Comparison of ENCODE assay signal across 9 mouse cellular contexts in the genomic region with DNA sequence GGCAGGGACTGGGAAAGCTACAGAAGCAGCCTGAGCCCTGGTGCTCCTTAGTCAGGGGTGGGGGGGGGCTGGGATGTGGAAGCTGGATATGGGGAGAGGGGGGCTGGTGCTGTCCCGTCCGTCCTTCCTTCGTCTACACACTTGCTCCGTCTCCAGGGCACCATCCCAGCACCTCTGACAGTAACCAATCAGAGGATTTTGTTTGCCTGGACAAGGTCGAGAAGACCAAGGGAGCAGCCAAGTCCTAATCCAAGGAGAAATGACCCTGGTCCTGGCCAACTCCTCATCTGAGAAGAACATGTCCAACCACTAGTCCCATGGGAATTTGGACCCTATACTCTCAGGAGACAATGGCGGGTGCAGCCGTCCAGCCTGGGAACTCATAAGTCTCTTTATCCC. TPM values are rescaled to one million over a fixed set of nuclear protein-coding genes. Genes with fewer than 3 reads are reported as not detected.
DNase-seq lines count a peak whose midpoint lies in the region; ATAC-seq and TF ChIP-seq lines count a peak whose summit lies in the region.
"Had no signal": no experiment of that assay in that cellular context is flagged by ENCODE, and none has a peak within 500 bp of the region (broad histone marks: within the 10 kb centered on the region; RNA-seq: fewer than 3 reads in every experiment).

No protein-coding gene starts in this region.

- H3K9ac ChIP-seq in kidney, embryonic 15.5 days = no peak overlapping the region

- no peaks in the 10 kb centered on the region for H3K79me3 ChIP-seq in C2C12 (ENCODE audit: low read depth)

- TF ChIP-seq CTCF in C2C12 (IDR thresholded peaks at IDR 0.05; ENCODE audit: control insufficient read depth, insufficient read depth, insufficient read length) = no peak

- peak; percentile 42 to 45 for DNase-seq in gastrocnemius, adult 8-10 months (ENCODE audit: low spot score in 2 of 2)
- DNase-seq in gastrocnemius, postnatal 25 days = no peak
- peak; percentile 70 to 72 for DNase-seq in heart, adult 18-20 months
- DNase-seq in yolk sac, embryonic 10.5 days (ENCODE audit: low spot score) = no peak
- DNase-seq in retina, embryonic 14.5 days (ENCODE audit: low spot score) = no peak
- no peak for DNase-seq in right cerebral cortex, adult 18-20 months

- H3ac ChIP-seq in C2C12 (ENCODE audit: control insufficient read depth, insufficient read length, low read depth) = peak overlapping the region; percentile 9

- 76% methylated on average over 7 of the region's 7 CpGs for WGBS in kidney, embryonic 15.5 days

- H3K79me2 ChIP-seq in C2C12 (ENCODE audit: control insufficient read depth, insufficient read depth) = no peaks in the 10 kb centered on the region

- H3K27me3 ChIP-seq in C2C12 (ENCODE audit: control insufficient read depth, insufficient read depth, insufficient read length) = no peaks in the 10 kb centered on the region
- H3K27me3 ChIP-seq in kidney, embryonic 15.5 days = no peaks in the 10 kb centered on the region

- peak overlapping the region; percentile 38 for H3K4me2 ChIP-seq in kidney, embryonic 15.5 days
- H3K4me2 ChIP-seq: midbrain, embryonic 11.5 days had no signal

- no peak overlapping the region for H3K27ac ChIP-seq in kidney, embryonic 15.5 days

- H3K4me3 ChIP-seq in C2C12 (ENCODE audit: insufficient read depth, poor library complexity, severe bottlenecking) = no peak overlapping the region
- H3K4me3 ChIP-seq in kidney, embryonic 15.5 days (replicated peaks) = no peak overlapping the region

- no peak for ATAC-seq in kidney, embryonic 15.5 days (replicated peaks; ENCODE audit: low FRiP score)

- no peaks in the 10 kb centered on the region for H3K9me3 ChIP-seq in kidney, embryonic 15.5 days (replicated peaks)

- no peaks in the 10 kb centered on the region for H3K36me3 ChIP-seq in C2C12 (ENCODE audit: control insufficient read depth, insufficient read depth)
- H3K36me3 ChIP-seq in kidney, embryonic 15.5 days = no peaks in the 10 kb centered on the region

- peaks cover 34% of the 10 kb centered on the region for H3K4me1 ChIP-seq in kidney, embryonic 15.5 days

TF ChIP-seq in C2C12, 6 proteins besides CTCF, POLR2A, EP300 and RAD21:
- TF ChIP-seq MYOD1 (IDR thresholded peaks at IDR 0.05; ENCODE audit: control insufficient read depth, insufficient read length, low read depth) = no peak
- TF ChIP-seq FOSL1 (IDR thresholded peaks at IDR 0.05; ENCODE audit: insufficient read depth, low read length, poor library complexity, severe bottlenecking) = no peak
- TF ChIP-seq USF1 (IDR thresholded peaks at IDR 0.05; ENCODE audit: low read depth) = no peak
- TF ChIP-seq CEBPB (IDR thresholded peaks at IDR 0.05; ENCODE audit: low read depth) = no peak
- no peak for TF ChIP-seq MAX (IDR thresholded peaks at IDR 0.05)
- no peak for TF ChIP-seq MYOG (IDR thresholded peaks at IDR 0.05; ENCODE audit: control insufficient read depth, extremely low read depth, insufficient read length)
TF ChIP-seq in C2C12: peak in this region for 0.

RNA-seq across cellular contexts. Expression of a gene that starts 18.4 kb away (rescaled TPM):
- under 1 TPM in 1 of 4 experiments, not detected in 3; 0.19 TPM for total RNA-seq in gastrocnemius, adult 8-10 months (2022)
- not detected for total RNA-seq in gastrocnemius, postnatal 25 days (2021)
- polyA plus RNA-seq in C2C12 (2012; fragmentation: generic; extraction: Trizol) = 2.5 TPM
- under 1 TPM; 0.10 to 0.28 TPM for total RNA-seq in heart, adult 18-20 months (2021)
- polyA plus RNA-seq in kidney, embryonic 15.5 days (2015; fragmentation: Nextera tagmentation; extraction: Ambion mirVana) = 16.3 and 16.8 TPM in 2 replicates

Comparison
In these comparisons a context has a peak if more than half of its experiments do, and no peak if none do; other contexts are left out.
1. DNase-seq: peak in gastrocnemius, adult 8-10 months (2 of 2) and heart, adult 18-20 months (2 of 2); none in gastrocnemius, postnatal 25 days (single experiment), yolk sac, embryonic 10.5 days (single experiment), retina, embryonic 14.5 days (single experiment) and right cerebral cortex, adult 18-20 months (single experiment).